Mouse (Mus musculus): ENCODE results near the gene Slc39a3. TPM values are rescaled to one million over a fixed set of nuclear protein-coding genes. Genes with fewer than 3 reads are reported as not detected.
"Not testable (repeated sequence)": the region's sequence is repeated elsewhere in the genome, so short reads cannot be mapped to it uniquely, and the experiment has no call there.

The Slc39a3 gene
- 10 to 100 TPM; 60.8 to 66.1 TPM for total RNA-seq (2021)
- long read RNA-seq, experiment 1, transcript Slc39a3-202 (4 exons, 3,796 nt) = major isoform, 54 of 113 reads
- long read RNA-seq, experiment 1, transcript Slc39a3-201 (4 exons, 3,680 nt) = minor isoform, 30 of 113 reads
- long read RNA-seq, experiment 1, partial matches to known transcripts = 1 of 113 reads
- long read RNA-seq, experiment 1, other reads (novel, unspliced or antisense) = 28 of 113 reads
- long read RNA-seq, experiment 2, transcript Slc39a3-205 (2 exons, 3,461 nt) = minor isoform, 5 of 173 reads
- long read RNA-seq, experiment 2, transcript Slc39a3-201 (4 exons, 3,680 nt) = minor isoform, 37 of 173 reads
- long read RNA-seq, experiment 2, transcript Slc39a3-202 (4 exons, 3,796 nt) = major isoform, 95 of 173 reads
- long read RNA-seq, experiment 2, partial matches to known transcripts = 4 of 173 reads
- long read RNA-seq, experiment 2, other reads (novel, unspliced or antisense) = 32 of 173 reads

GRCm38 (mm10) chr10:81036988-81037580 lies at the start of gene Slc39a3:
Slc39a3 (minus strand) TSS chr10:81037426.
- Histone ChIP-seq H3K27ac (peak within 1 kb of the TSS; percentile 86), H3K4me3 (peak within 1 kb of the TSS; percentile 97)
- TF ChIP-seq CTCF (conservative IDR thresholded peaks at IDR 0.05) = peak; percentile 17
- peak; percentile 98 for DNase-seq (ENCODE audit: low spot score in 2 of 2)

- no peak overlapping the region for H3K4me3 ChIP-seq
- H3K27ac ChIP-seq = no peak overlapping the region
- DNase-seq (ENCODE audit: low spot score in 2 of 2) = no peak
- peak; percentile 59 for TF ChIP-seq CTCF (conservative IDR thresholded peaks at IDR 0.05)
These were observed 49.8 kb upstream of the Slc39a3 start for GRCm38 (mm10) chr10:81087021-81087420.

- DNase-seq (ENCODE audit: low spot score in 2 of 2) = peak; percentile 74 to 80
- H3K4me3 ChIP-seq = no peak overlapping the region
These were observed 45.1 kb upstream of the Slc39a3 start for GRCm38 (mm10) chr10:81082168-81082960.

GRCm38 (mm10) chr10:81080008-81080655 lies 42.9 kb upstream of the Slc39a3 start:
- no peak for TF ChIP-seq CTCF (conservative IDR thresholded peaks at IDR 0.05)
- DNase-seq (ENCODE audit: low spot score in 2 of 2) = no peak
- Histone ChIP-seq H3K27ac (no peak overlapping the region), H3K4me3 (no peak overlapping the region)

More at GRCm38 (mm10) chr10:81082168-81082960, 45.1 kb upstream of the Slc39a3 start:
- no peak overlapping the region for H3K27ac ChIP-seq
- peak; percentile 93 for TF ChIP-seq CTCF (conservative IDR thresholded peaks at IDR 0.05)

DNA sequence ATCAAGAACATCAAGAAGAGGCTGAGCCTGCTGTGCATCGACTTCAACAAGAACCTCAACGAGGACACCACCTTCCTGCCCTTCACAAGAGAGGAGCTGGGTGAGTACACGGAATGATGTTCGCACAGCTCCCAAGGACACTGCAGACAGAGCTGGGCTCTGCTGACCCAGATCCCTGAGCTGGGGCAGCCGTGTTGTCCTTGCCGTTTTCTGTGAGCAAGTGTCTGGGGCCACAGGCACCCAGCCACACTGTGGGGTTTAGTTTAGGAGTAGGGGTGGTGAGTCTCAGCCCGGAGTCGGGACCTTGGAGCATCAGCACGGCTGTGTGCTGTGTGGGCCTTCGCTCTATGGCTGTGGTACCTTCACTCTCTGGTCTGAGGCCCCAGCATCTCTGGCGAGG lies 40.7 kb upstream of the Slc39a3 start:
- DNase-seq (ENCODE audit: low spot score in 2 of 2) = no peak
- no peak for TF ChIP-seq CTCF (conservative IDR thresholded peaks at IDR 0.05)
- Histone ChIP-seq H3K4me3 (no peak overlapping the region), H3K27ac (no peak overlapping the region)

- TF ChIP-seq CTCF (conservative IDR thresholded peaks at IDR 0.05) = no peak
- no peak overlapping the region for H3K27ac ChIP-seq
- no peak for DNase-seq (ENCODE audit: low spot score in 2 of 2)
- no peak overlapping the region for H3K4me3 ChIP-seq
These were observed 39.1 kb upstream of the Slc39a3 start for GRCm38 (mm10) chr10:81076356-81076755.

- H3K27ac ChIP-seq = no peak overlapping the region
- no peak for DNase-seq (ENCODE audit: low spot score in 2 of 2)
- no peak overlapping the region for H3K4me3 ChIP-seq
- no peak for TF ChIP-seq CTCF (conservative IDR thresholded peaks at IDR 0.05)
These were observed 38.5 kb upstream of the Slc39a3 start for GRCm38 (mm10) chr10:81075734-81076133.

- TF ChIP-seq CTCF (conservative IDR thresholded peaks at IDR 0.05) = peak; percentile 75
- Histone ChIP-seq H3K27ac (no peak overlapping the region), H3K4me3 (no peak overlapping the region)
- no peak for DNase-seq (ENCODE audit: low spot score in 2 of 2)
These were observed 36.2 kb upstream of the Slc39a3 start for GRCm38 (mm10) chr10:81073464-81073863.

DNA sequence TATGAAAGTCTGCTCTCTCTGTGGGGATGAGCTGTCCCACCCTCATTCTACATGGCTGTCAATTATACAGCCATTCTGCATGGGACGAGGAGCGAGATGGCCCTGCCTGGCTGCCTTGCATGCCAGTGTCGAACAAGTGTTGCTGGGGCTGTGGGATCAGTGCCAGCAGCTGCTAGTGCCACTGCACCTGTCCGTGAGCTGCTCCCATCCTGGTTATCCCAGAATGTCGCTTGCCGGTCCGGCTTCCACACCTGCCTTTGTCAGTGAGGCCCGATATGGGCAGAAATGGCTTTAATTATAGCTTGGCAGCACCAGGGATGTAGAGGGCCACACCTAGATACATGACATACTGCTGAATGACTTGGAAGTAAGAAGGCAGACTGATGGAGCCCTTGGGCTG lies 35.1 kb upstream of the Slc39a3 start:
- Histone ChIP-seq H3K4me3 (no peak overlapping the region), H3K27ac (no peak overlapping the region)
- DNase-seq (ENCODE audit: low spot score in 2 of 2) = no peak
- no peak for TF ChIP-seq CTCF (conservative IDR thresholded peaks at IDR 0.05)

DNA sequence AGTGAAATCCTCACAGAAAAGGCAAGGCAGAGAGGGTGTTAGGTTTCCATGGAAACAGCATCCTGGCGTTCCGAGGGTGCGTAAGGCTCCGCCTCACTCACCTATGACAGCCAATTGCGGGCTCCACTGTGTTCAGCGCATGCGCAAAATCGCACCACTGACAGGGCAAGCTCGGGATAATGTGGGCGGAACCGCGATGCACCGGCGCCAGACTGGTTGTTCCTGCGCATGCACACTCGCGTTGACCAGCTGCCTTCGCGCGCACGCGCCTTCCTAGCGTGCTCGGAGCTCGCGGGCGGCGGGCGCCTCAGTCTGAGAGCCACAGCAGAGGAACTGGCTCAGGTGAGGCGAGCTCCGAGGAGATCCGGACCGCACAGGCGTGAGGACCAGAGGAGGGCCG lies 32.6 kb upstream of the Slc39a3 start, which contains the start of gene Thop1:
Gene Thop1, plus strand, starts transcription at position 200 of the 400 bp plus-strand sequence.
- no peak for TF ChIP-seq CTCF (conservative IDR thresholded peaks at IDR 0.05)
- H3K27ac ChIP-seq = peak within 1 kb of the TSS; percentile 94
- peak; percentile 96 to 98 for DNase-seq (ENCODE audit: low spot score in 2 of 2)
- H3K4me3 ChIP-seq = peak within 1 kb of the TSS; percentile 93

DNA sequence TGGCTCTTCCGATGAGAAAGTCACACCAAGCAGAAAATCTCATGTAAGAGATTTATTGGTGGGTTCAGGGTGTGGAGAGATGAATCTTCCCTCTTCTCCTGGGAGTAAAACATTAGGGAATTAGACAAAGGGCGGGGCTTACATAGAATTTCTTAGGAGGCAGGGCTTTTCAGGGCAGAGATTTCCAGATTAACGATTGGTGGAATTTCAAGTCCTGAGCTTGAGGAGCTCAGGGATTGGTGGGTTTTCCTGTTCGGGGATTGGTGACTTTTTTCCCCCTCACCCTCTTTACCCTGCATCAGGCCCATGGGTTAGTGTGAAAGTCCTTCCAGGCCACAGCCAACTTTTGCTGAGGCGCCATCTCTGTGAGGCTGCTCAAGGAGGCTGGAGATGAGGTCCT lies 31.5 kb upstream of the Slc39a3 start:
- no peak overlapping the region for H3K4me3 ChIP-seq
- peak overlapping the region; percentile 81 for H3K27ac ChIP-seq
- DNase-seq (ENCODE audit: low spot score in 2 of 2) = no peak
- TF ChIP-seq CTCF (conservative IDR thresholded peaks at IDR 0.05) = no peak

GRCm38 (mm10) chr10:81064519-81064918 lies 27.3 kb upstream of the Slc39a3 start:
- not testable (repeated sequence) for H3K4me3 ChIP-seq; DNase-seq (ENCODE audit: low spot score in 2 of 2); H3K27ac ChIP-seq

Data from layer of hippocampus, adult 2 months (tissue).